Mouse (Mus musculus): ENCODE data around the gene Btbd7.

DNA sequence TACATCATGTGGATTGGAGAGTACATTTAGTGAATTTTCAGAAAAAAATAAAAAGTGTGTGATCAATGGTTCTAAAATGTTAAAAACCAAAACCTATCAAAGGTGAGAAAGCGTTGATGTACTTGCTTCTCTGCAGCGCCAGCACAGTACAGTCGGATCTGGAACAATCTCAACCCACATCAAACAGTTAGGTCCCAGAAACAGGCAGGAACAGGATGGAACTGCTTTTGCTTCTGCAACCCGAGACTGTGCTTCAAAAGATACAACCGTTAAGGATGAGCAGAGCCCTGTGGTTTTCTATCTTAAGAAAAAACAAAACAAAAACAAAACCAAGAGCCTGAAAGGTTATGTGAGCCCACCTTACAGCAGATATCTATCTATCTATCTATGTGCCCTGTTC, 95.4 kb downstream of the Btbd7 start:
- TF ChIP-seq CTCF (IDR thresholded peaks at IDR 0.05; ENCODE audit: low read depth) (no peak), EP300 (IDR thresholded peaks at IDR 0.05; ENCODE audit: low read depth) (no peak)
